ENCODE assay signal across 7 mouse cellular contexts in genomic region chr10:42762670-42763058, GRCm38 (mm10). TPM values are rescaled to one million over a fixed set of nuclear protein-coding genes. Genes with fewer than 3 reads are reported as not detected.
A peak's percentile ranks its signal among the peaks of the same experiment; 100 is the strongest.
DNase-seq lines count a peak whose midpoint lies in the region; ATAC-seq and TF ChIP-seq lines count a peak whose summit lies in the region.

No protein-coding gene starts in this region.

- no peak for TF ChIP-seq POLR2A in embryonic fibroblast, embryonic 13.5 days (IDR thresholded peaks at IDR 0.05; ENCODE audit: low read depth, low read length)

- no peak for TF ChIP-seq EP300 in stomach, postnatal 0 days (optimal IDR thresholded peaks at IDR 0.05)

- H3K9ac ChIP-seq in neural tube, embryonic 11.5 days (ENCODE audit: low read length), result peak overlapping the region; percentile 94
- H3K9ac ChIP-seq in limb, embryonic 13.5 days, result peak overlapping the region; percentile 97
- H3K9ac ChIP-seq in stomach, postnatal 0 days (ENCODE audit: low read length), result peak overlapping the region; percentile 96

- H3K9me3 ChIP-seq in neural tube, embryonic 11.5 days (ENCODE audit: control insufficient read depth, low read length), result no peaks in the 10 kb centered on the region
- no peaks in the 10 kb centered on the region for H3K9me3 ChIP-seq in limb, embryonic 13.5 days
- H3K9me3 ChIP-seq in stomach, postnatal 0 days (ENCODE audit: control insufficient read depth, low read length), result no peaks in the 10 kb centered on the region

- WGBS in neural tube, embryonic 11.5 days, result under 1% methylated on average over 6 of the region's 6 CpGs
- WGBS in limb, embryonic 13.5 days, result under 1% methylated on average over 6 of the region's 6 CpGs
- 0% methylated on average over 6 of the region's 6 CpGs for WGBS in stomach, postnatal 0 days

- H3K4me3 ChIP-seq in neural tube, embryonic 11.5 days (ENCODE audit: low read depth, low read length), result peak overlapping the region; percentile 87
- peak overlapping the region; percentile 75 for H3K4me3 ChIP-seq in embryonic fibroblast, embryonic 13.5 days (ENCODE audit: insufficient read depth, low read length)
- peak overlapping the region; percentile 93 for H3K4me3 ChIP-seq in limb, embryonic 13.5 days
- peak overlapping the region; percentile 98 for H3K4me3 ChIP-seq in stomach, postnatal 0 days (ENCODE audit: low read depth, low read length)

- H3K4me1 ChIP-seq in neural tube, embryonic 11.5 days (ENCODE audit: control insufficient read depth, insufficient read depth, low read length), result peaks cover 4% of the 10 kb centered on the region; the same call in 1 of the 2 replicates
- H3K4me1 ChIP-seq in embryonic fibroblast, embryonic 13.5 days (ENCODE audit: control insufficient read depth, insufficient read depth, low read length), result peaks cover 14% of the 10 kb centered on the region
- H3K4me1 ChIP-seq in limb, embryonic 13.5 days, result peaks cover 28% of the 10 kb centered on the region
- peaks cover 4% of the 10 kb centered on the region; the same call in 1 of the 2 replicates for H3K4me1 ChIP-seq in stomach, postnatal 0 days (replicated peaks; ENCODE audit: control insufficient read depth, insufficient read depth)

- intact Hi-C loops in gastrocnemius, postnatal 14 days (cut with DNase I; ENCODE audit: low total_unique reads), result no loop called here

- H3K27me3 ChIP-seq in neural tube, embryonic 11.5 days (ENCODE audit: control insufficient read depth, insufficient read depth, low read length), result no peaks in the 10 kb centered on the region
- H3K27me3 ChIP-seq in limb, embryonic 13.5 days, result no peaks in the 10 kb centered on the region
- H3K27me3 ChIP-seq in stomach, postnatal 0 days (ENCODE audit: control insufficient read depth, insufficient read depth, low read length), result no peaks in the 10 kb centered on the region

- no peak for ATAC-seq in neural tube, embryonic 11.5 days (ENCODE audit: insufficient read depth, low FRiP score, low TSS enrichment)
- no peak for ATAC-seq in limb, embryonic 13.5 days (ENCODE audit: low FRiP score, low read depth)
- ATAC-seq in stomach, postnatal 0 days (ENCODE audit: low FRiP score, low TSS enrichment), result no peak

- peak; percentile 29 for DNase-seq in neural tube, embryonic 11.5 days (ENCODE audit: low spot score)
- no peak for DNase-seq in neural tube, embryonic 10.5 days (ENCODE audit: extremely low spot score, low spot score)
- DNase-seq in stomach, postnatal 0 days (ENCODE audit: low spot score), result no peak
- DNase-seq in gastrocnemius, postnatal 14 days, result no peak
- no peak for DNase-seq in urinary bladder, postnatal 4 days (ENCODE audit: low spot score in 2 of 2)

- H3K4me2 ChIP-seq in neural tube, embryonic 11.5 days (ENCODE audit: low read depth), result peak overlapping the region; percentile 86
- H3K4me2 ChIP-seq in limb, embryonic 13.5 days (replicated peaks), result peak overlapping the region; percentile 83
- H3K4me2 ChIP-seq in stomach, postnatal 0 days (replicated peaks; ENCODE audit: low read depth), result peak overlapping the region; percentile 70

- no peaks in the 10 kb centered on the region for H3K36me3 ChIP-seq in neural tube, embryonic 11.5 days (ENCODE audit: control insufficient read depth, insufficient read depth, low read length)
- H3K36me3 ChIP-seq in limb, embryonic 13.5 days, result peaks cover 3% of the 10 kb centered on the region; the same call in 1 of the 2 replicates
- H3K36me3 ChIP-seq in stomach, postnatal 0 days (ENCODE audit: control insufficient read depth, insufficient read depth, low read length), result no peaks in the 10 kb centered on the region

- TF ChIP-seq CTCF in embryonic fibroblast, embryonic 13.5 days (IDR thresholded peaks at IDR 0.05; ENCODE audit: borderline replicate concordance, insufficient read depth, low read length), result no peak
- TF ChIP-seq CTCF in stomach, postnatal 0 days (IDR thresholded peaks at IDR 0.05; ENCODE audit: low read depth), result no peak

- H3K27ac ChIP-seq in neural tube, embryonic 11.5 days (ENCODE audit: low read depth, low read length), result no peak overlapping the region
- peak overlapping the region; percentile 83 for H3K27ac ChIP-seq in embryonic fibroblast, embryonic 13.5 days (ENCODE audit: insufficient read depth, low read length)
- H3K27ac ChIP-seq in limb, embryonic 13.5 days, result peak overlapping the region; percentile 94
- H3K27ac ChIP-seq in stomach, postnatal 0 days (replicated peaks), result peak overlapping the region; percentile 95

RNA-seq across cellular contexts. Expression of gene Sec63, which starts 1.4 kb away (rescaled TPM):
- 30.4 and 36.0 TPM in 2 replicates for polyA plus RNA-seq in neural tube, embryonic 11.5 days (2014; fragmentation: Nextera tagmentation; extraction: Ambion mirVana)
- polyA plus RNA-seq in embryonic fibroblast, embryonic 13.5 days (2011; ENCODE audit: insufficient read length, low read depth, missing spikeins), result 106 and 124 TPM in 2 replicates
- polyA plus RNA-seq in limb, embryonic 13.5 days (2015; fragmentation: Nextera tagmentation; extraction: Ambion mirVana), result 26.1 and 28.7 TPM in 2 replicates
- 15.5 and 15.8 TPM in 2 replicates for polyA plus RNA-seq in stomach, postnatal 0 days (2015; fragmentation: Nextera tagmentation; extraction: Ambion mirVana)
- 10 to 100 TPM; 21.1 to 24.4 TPM for total RNA-seq in gastrocnemius, postnatal 14 days (2021)
